Mouse (Mus musculus) neural tube, embryonic 12.5 days (tissue): ENCODE results near the gene Acsf3. TPM values are rescaled to one million over a fixed set of nuclear protein-coding genes. Genes with fewer than 3 reads are reported as not detected.

ENCODE experiments used
- ATAC-seq: fragments of 200-750 bp; cut with Nextera tagmentation; 2 replicates; pipeline ENCODE4 v1.8.0; 2017; ENCODE audit warnings: low read depth, mild to moderate bottlenecking, moderate TSS enrichment, moderate library complexity; ENCODE audit not compliant: low FRiP score
- H3K27ac ChIP-seq: fragments of 300-500 bp; sonication (generic); 2 replicates; pipeline ENCODE4 v1.5.1; 2016
- H3K27me3 ChIP-seq: fragments of 300-500 bp; sonication (generic); replicated peaks from 2 replicates; pipeline ENCODE4 v1.6.1; 2016; ENCODE audit warnings: mild to moderate bottlenecking
- H3K36me3 ChIP-seq: fragments of 300-500 bp; sonication (generic); 2 replicates; pipeline ENCODE4 v1.6.1; 2016; ENCODE audit warnings: mild to moderate bottlenecking
- H3K4me1 ChIP-seq: fragments of 300-500 bp; sonication (generic); 2 replicates; pipeline ENCODE4 v1.6.1; 2016
- H3K4me2 ChIP-seq: fragments of 300-500 bp; sonication (generic); replicated peaks from 2 replicates; pipeline ENCODE4 v1.6.1; 2016; ENCODE audit warnings: mild to moderate bottlenecking
- H3K4me3 ChIP-seq: fragments of 300-500 bp; sonication (generic); 2 replicates; pipeline ENCODE4 v1.5.1; 2016
- H3K9ac ChIP-seq: fragments of 300-500 bp; sonication (generic); 2 replicates; pipeline ENCODE4 v1.6.1; 2016; ENCODE audit warnings: mild to moderate bottlenecking
- H3K9me3 ChIP-seq: fragments of 300-500 bp; sonication (generic); 2 replicates; pipeline ENCODE4 v1.6.1; 2016; ENCODE audit warnings: mild to moderate bottlenecking
- WGBS: fragments of 180-500 bp; shearing (Covaris S2); methylation state at CpG from one replicate; pipeline ENCODE4 v1.1.7; 2016; 5-methylcytosine and 5-hydroxymethylcytosine counted together
- polyA plus RNA-seq: library from polyadenylated mRNA; unstranded; fragments of >200 nt; fragmentation: Nextera tagmentation; extraction: Ambion mirVana; gene quantifications from 2 replicates; pipeline ENCODE4 v1.2.1, GENCODE M21; 2016

Gene Acsf3
- polyA plus RNA-seq, 1 experiment from 2014 or later = 18.3 TPM

DNA sequence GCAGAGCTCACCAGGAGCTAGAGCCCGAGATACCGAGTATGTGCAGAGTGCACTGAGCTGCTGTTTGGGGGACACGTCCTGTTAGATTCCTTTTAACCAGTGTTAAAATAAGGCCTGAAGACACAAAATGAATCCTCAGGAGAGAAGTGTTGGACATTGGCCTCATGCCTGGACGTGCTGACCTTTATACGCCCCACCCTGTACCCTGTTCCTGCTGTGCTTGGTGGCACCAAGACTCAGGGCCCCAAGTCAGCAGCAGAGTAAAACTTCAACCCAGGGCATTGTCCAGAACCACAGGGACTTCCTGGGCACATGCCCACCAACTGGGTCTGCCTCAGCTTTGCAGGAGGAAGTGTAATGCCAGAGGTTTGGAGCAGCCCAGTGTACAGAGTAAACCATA lies 14.5 kb downstream of the Acsf3 start:
- peaks cover 18% of the 10 kb centered on the region for H3K4me1 ChIP-seq
- no peaks in the 10 kb centered on the region for H3K9me3 ChIP-seq
- 93% methylated on average over 5 of the region's 5 CpGs for WGBS
- no peak overlapping the region for H3K4me2 ChIP-seq
- H3K27ac ChIP-seq = no peak overlapping the region
- H3K36me3 ChIP-seq = peaks cover 44% of the 10 kb centered on the region
- ATAC-seq = no peak
- no peak overlapping the region for H3K9ac ChIP-seq
- H3K27me3 ChIP-seq = no peaks in the 10 kb centered on the region
- H3K4me3 ChIP-seq = no peak overlapping the region

- Histone ChIP-seq H3K27me3 (no peaks in the 10 kb centered on the region), H3K9ac (0 out of 2 replicates have a peak overlapping the region, but pooled peaks have one; percentile 21), H3K4me2 (no peak overlapping the region), H3K27ac (peak overlapping the region; percentile 84), H3K4me1 (peaks cover 18% of the 10 kb centered on the region), H3K9me3 (no peaks in the 10 kb centered on the region), H3K4me3 (no peak overlapping the region), H3K36me3 (peaks cover 13% of the 10 kb centered on the region)
- WGBS = 61% methylated on average over 18 of the region's 18 CpGs
- peak; percentile 71 for ATAC-seq
Observed at GRCm38 (mm10) chr8:122793375-122794174, 18.3 kb downstream of the Acsf3 start.

DNA sequence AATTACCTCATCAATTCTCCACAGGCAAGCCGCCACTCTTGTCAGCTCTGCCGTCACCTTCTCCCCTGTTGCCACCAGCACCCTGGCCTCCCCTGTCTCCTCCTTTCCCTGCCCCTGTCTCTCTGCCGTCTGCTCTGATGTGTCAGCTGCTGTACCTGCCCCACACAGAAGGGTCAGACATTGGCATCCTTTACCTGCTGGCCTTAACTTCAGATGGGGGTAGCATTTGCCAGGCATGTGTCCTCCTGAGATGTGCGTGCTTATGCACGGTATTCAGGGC lies 18.8 kb downstream of the Acsf3 start:
- H3K4me3 ChIP-seq = no peak overlapping the region
- H3K9me3 ChIP-seq = no peaks in the 10 kb centered on the region
- no peak overlapping the region for H3K4me2 ChIP-seq
- H3K36me3 ChIP-seq = peaks cover 12% of the 10 kb centered on the region
- H3K4me1 ChIP-seq = peaks cover 18% of the 10 kb centered on the region
- no peaks in the 10 kb centered on the region for H3K27me3 ChIP-seq
- H3K27ac ChIP-seq = peak overlapping the region; percentile 39; the same call in 1 of the 2 replicates
- 71% methylated on average over 5 of the region's 5 CpGs for WGBS
- no peak overlapping the region for H3K9ac ChIP-seq
- ATAC-seq = peak; percentile 27; the same call in 1 of the 2 replicates

GRCm38 (mm10) chr8:122803906-122804761 lies 28.8 kb downstream of the Acsf3 start:
- Histone ChIP-seq H3K4me2 (peak overlapping the region; percentile 37), H3K9ac (0 out of 2 replicates have a peak overlapping the region, but pooled peaks have one; percentile 14), H3K4me1 (peaks cover 58% of the 10 kb centered on the region), H3K27ac (peak overlapping the region; percentile 86), H3K9me3 (no peaks in the 10 kb centered on the region), H3K27me3 (no peaks in the 10 kb centered on the region), H3K4me3 (no peak overlapping the region), H3K36me3 (peaks cover 4% of the 10 kb centered on the region; the same call in 1 of the 2 replicates)
- 7% methylated on average over 15 of the region's 15 CpGs for WGBS
- ATAC-seq = peak; percentile 85

DNA sequence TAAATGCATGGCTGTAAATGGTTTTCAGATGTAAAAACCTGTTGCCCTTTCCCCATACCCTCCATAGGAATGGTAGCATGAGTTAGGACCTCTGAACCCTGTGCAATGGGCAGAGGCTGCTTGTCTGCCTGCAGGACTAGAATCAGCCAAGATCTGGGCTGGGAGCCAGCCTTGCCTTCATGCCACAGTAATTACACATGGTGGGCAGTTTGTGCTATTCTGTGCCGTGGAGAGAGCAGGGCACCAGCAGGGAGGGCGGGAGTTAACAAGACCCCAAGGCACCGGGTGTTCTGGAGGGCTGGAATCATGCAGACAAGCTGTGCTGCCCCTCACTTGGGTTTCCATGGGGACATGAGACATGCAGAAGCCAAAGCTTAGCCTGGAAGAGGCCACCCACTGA lies 30.1 kb downstream of the Acsf3 start:
- Histone ChIP-seq H3K27me3 (no peaks in the 10 kb centered on the region), H3K4me1 (peaks cover 61% of the 10 kb centered on the region), H3K4me2 (no peak overlapping the region), H3K4me3 (no peak overlapping the region), H3K9me3 (no peaks in the 10 kb centered on the region), H3K27ac (no peak overlapping the region), H3K9ac (no peak overlapping the region), H3K36me3 (no peaks in the 10 kb centered on the region)
- 22% methylated on average over 3 of the region's 3 CpGs for WGBS
- ATAC-seq = peak; percentile 43; the same call in 1 of the 2 replicates

DNA sequence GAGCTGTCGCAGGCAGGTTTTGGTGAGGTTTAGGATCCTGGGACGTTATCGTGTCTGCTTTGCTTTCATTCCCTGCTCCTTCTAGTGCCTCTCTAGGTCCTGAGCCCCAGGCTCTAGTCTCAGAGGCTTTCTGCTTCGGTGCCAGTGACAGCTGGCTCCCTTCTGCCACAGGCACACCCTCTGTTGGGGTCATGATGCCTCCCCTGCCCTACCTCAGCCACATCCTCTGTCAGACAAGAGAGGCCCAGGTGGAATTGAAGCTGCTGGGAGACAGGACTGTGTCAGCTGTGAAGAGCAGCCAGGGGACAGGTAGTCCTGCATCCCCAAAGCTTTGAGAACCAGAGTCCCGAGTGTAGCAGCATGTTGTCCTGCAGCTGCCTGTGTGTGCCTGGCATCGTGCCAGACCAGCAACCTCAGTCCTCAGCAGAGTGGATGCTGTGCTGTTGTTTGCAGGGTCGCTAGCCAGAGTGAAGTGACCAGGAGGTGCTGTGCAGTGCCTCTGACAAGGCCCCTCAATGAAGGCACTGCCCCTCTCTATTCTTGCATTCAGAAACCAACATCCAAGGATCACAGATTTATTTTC lies 31.8 kb downstream of the Acsf3 start:
- peaks cover 76% of the 10 kb centered on the region for H3K4me1 ChIP-seq
- WGBS = 50% methylated on average over 7 of the region's 7 CpGs

GRCm38 (mm10) chr8:122807907-122808306 lies 32.6 kb downstream of the Acsf3 start:
- Histone ChIP-seq H3K9ac (0 out of 2 replicates have a peak overlapping the region, but pooled peaks have one; percentile 29), H3K4me1 (peaks cover 79% of the 10 kb centered on the region), H3K36me3 (no peaks in the 10 kb centered on the region), H3K27me3 (no peaks in the 10 kb centered on the region), H3K4me2 (no peak overlapping the region), H3K27ac (no peak overlapping the region), H3K4me3 (no peak overlapping the region), H3K9me3 (no peaks in the 10 kb centered on the region)
- WGBS = 87% methylated on average over 4 of the region's 4 CpGs
- ATAC-seq = no peak

More for the DNA sequence above, 31.8 kb downstream of the Acsf3 start:
- 0 out of 2 replicates have a peak overlapping the region, but pooled peaks have one; percentile 7 for H3K4me2 ChIP-seq
- no peak overlapping the region for H3K9ac ChIP-seq
- H3K36me3 ChIP-seq = no peaks in the 10 kb centered on the region
- ATAC-seq = no peak
- no peak overlapping the region for H3K4me3 ChIP-seq
- H3K9me3 ChIP-seq = no peaks in the 10 kb centered on the region
- H3K27ac ChIP-seq = peak overlapping the region; percentile 79
- no peaks in the 10 kb centered on the region for H3K27me3 ChIP-seq

GRCm38 (mm10) chr8:122810376-122810775 lies 35.1 kb downstream of the Acsf3 start:
- no peak overlapping the region for H3K4me3 ChIP-seq
- peaks cover 73% of the 10 kb centered on the region for H3K4me1 ChIP-seq
- ATAC-seq = no peak
- no peak overlapping the region for H3K9ac ChIP-seq
- H3K9me3 ChIP-seq = no peaks in the 10 kb centered on the region
- 78% methylated on average over 8 of the region's 8 CpGs for WGBS
- peaks cover 4% of the 10 kb centered on the region; the same call in 1 of the 2 replicates for H3K36me3 ChIP-seq
- H3K27ac ChIP-seq = peak overlapping the region; percentile 15; the same call in 1 of the 2 replicates
- H3K4me2 ChIP-seq = no peak overlapping the region
- H3K27me3 ChIP-seq = no peaks in the 10 kb centered on the region

DNA sequence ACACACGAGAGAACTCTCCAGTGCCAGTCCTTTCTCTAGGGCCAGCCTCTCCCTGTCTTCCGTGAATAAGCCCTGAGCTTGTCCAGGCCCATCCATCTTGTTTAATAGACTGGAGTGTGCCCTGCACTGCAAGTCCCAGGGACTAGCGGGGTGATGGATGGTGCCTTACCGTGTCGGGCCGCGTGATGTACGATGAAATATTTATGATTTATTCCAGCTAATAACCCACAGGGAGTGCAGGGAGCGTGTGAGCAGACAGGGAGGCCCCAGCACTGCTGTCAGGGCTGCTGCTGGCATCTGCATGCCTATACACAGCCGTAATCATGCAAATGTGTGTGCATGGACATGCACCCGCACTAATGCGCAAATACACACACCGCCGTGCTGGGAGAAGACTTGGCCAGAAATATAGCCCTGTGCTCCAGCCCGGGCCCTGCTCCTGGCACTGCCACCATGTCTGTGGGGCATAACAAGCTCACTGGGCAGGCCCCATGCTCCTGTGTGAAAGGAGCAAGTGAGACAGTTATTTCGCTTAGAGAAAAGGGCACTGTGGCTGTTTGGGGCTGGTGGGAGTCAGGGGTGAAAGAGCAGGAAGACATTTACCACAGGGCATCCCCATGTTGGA lies 36.7 kb downstream of the Acsf3 start:
- Histone ChIP-seq H3K4me3 (no peak overlapping the region), H3K27ac (peak overlapping the region; percentile 34), H3K36me3 (peaks cover 7% of the 10 kb centered on the region; the same call in 1 of the 2 replicates), H3K9ac (no peak overlapping the region), H3K9me3 (no peaks in the 10 kb centered on the region), H3K4me2 (no peak overlapping the region), H3K4me1 (peaks cover 57% of the 10 kb centered on the region), H3K27me3 (no peaks in the 10 kb centered on the region)
- 65% methylated on average over 16 of the region's 16 CpGs for WGBS
- ATAC-seq = peak; percentile 63

GRCm38 (mm10) chr8:122812610-122813250 lies 37.4 kb downstream of the Acsf3 start:
- peaks cover 55% of the 10 kb centered on the region for H3K4me1 ChIP-seq
- H3K4me3 ChIP-seq = no peak overlapping the region
- peak overlapping the region; percentile 34; the same call in 1 of the 2 replicates for H3K27ac ChIP-seq
- H3K27me3 ChIP-seq = no peaks in the 10 kb centered on the region
- WGBS = 76% methylated on average over 14 of the region's 14 CpGs
- H3K9ac ChIP-seq = no peak overlapping the region
- H3K9me3 ChIP-seq = no peaks in the 10 kb centered on the region
- ATAC-seq = no peak
- H3K4me2 ChIP-seq = no peak overlapping the region
- peaks cover 7% of the 10 kb centered on the region; the same call in 1 of the 2 replicates for H3K36me3 ChIP-seq

DNA sequence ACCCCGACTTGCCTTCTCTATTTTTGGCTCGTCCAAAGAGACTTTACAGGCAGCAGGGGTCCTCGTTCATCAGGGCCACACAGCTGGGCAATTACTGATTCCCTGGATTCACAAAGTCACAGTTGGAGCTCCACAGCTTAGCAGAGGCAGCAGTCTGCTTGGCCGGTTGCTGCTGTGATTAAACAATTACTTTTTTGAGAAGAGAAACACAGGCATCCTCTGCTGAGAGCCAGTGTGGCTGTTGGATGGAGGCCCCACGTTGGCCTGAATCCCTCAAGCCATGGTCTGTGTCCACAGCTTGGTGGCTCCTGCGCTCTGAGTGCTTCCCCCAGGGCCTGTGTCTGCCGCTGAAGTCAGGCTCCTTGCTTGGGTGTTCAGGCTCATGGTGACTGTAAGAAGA lies 39.3 kb downstream of the Acsf3 start:
- H3K4me3 ChIP-seq = no peak overlapping the region
- peaks cover 54% of the 10 kb centered on the region for H3K4me1 ChIP-seq
- H3K27ac ChIP-seq = no peak overlapping the region
- H3K4me2 ChIP-seq = no peak overlapping the region
- no peak overlapping the region for H3K9ac ChIP-seq
- WGBS = 17% methylated on average over 7 of the region's 7 CpGs
- H3K36me3 ChIP-seq = peaks cover 7% of the 10 kb centered on the region; the same call in 1 of the 2 replicates
- H3K9me3 ChIP-seq = no peaks in the 10 kb centered on the region
- H3K27me3 ChIP-seq = no peaks in the 10 kb centered on the region
- ATAC-seq = no peak
